Comparison of ENCODE assay signal across 29 mouse cellular contexts in genomic region chr9:75553719-75554118, GRCm38 (mm10). TPM values are rescaled to one million over a fixed set of nuclear protein-coding genes. Genes with fewer than 3 reads are reported as not detected.
DNase-seq lines count a peak whose midpoint lies in the region; ATAC-seq and TF ChIP-seq lines count a peak whose summit lies in the region.
"Had no signal": no experiment of that assay in that cellular context is flagged by ENCODE, and none has a peak within 500 bp of the region (broad histone marks: within the 10 kb centered on the region; RNA-seq: fewer than 3 reads in every experiment).

No protein-coding gene starts in this region.

- H3K4me2 ChIP-seq in lung, postnatal 0 days (replicated peaks; ENCODE audit: low read depth, low read length): no peak overlapping the region
- H3K4me2 ChIP-seq: forebrain, embryonic 13.5 days; hindbrain, embryonic 15.5 days; liver, embryonic 12.5 days; midbrain, embryonic 15.5 days; neural tube, embryonic 15.5 days; stomach, embryonic 15.5 days had no signal

- TF ChIP-seq EP300 in lung, postnatal 0 days (IDR thresholded peaks at IDR 0.05): no peak

- TF ChIP-seq CTCF in lung, postnatal 0 days (IDR thresholded peaks at IDR 0.05): no peak
- TF ChIP-seq CTCF in lung, adult 2 months (IDR thresholded peaks at IDR 0.05; ENCODE audit: insufficient read depth, low read length): no peak
- TF ChIP-seq CTCF in G1E (IDR thresholded peaks at IDR 0.05; ENCODE audit: low read depth, low read length): no peak

- peak; percentile 67 for ATAC-seq in lung, postnatal 0 days
- ATAC-seq in G1E (ENCODE audit: extremely low read depth, insufficient number of reproducible peaks, low FRiP score, poor library complexity, severe bottlenecking): 0 out of 2 replicates have a peak, but pooled peaks have one; percentile 11
- no peak for ATAC-seq in CD4-positive, CD25-positive, alpha-beta regulatory T cell, adult 4 months
- ATAC-seq: forebrain, embryonic 13.5 days; inflammation-experienced regulatory T-cells, adult 6 months; liver, embryonic 12.5 days; liver, postnatal 0 days; midbrain, embryonic 15.5 days had no signal

- no peak overlapping the region for H3K27ac ChIP-seq in lung, postnatal 0 days (ENCODE audit: low read length)
- peak overlapping the region; percentile 36; the same call in 1 of the 2 replicates for H3K27ac ChIP-seq in brown adipose tissue, adult 24 weeks (replicated peaks; ENCODE audit: low read depth, low read length)
- no peak overlapping the region for H3K27ac ChIP-seq in midbrain, embryonic 10.5 days (replicated peaks)
- H3K27ac ChIP-seq: forebrain, embryonic 13.5 days; hindbrain, embryonic 10.5 days; hindbrain, embryonic 15.5 days; kidney, postnatal 0 days; liver, embryonic 12.5 days; macrophage; midbrain, embryonic 15.5 days; neural tube, embryonic 15.5 days; stomach, embryonic 15.5 days had no signal

- H3K4me1 ChIP-seq in lung, postnatal 0 days (ENCODE audit: insufficient read depth, low read depth, low read length): peaks cover 25% of the 10 kb centered on the region; the same call in 1 of the 2 replicates
- peaks cover 34% of the 10 kb centered on the region for H3K4me1 ChIP-seq in lung, adult 2 months (ENCODE audit: control insufficient read depth, insufficient read depth, low read length)
- H3K4me1 ChIP-seq in G1E (ENCODE audit: insufficient read depth, low read depth, low read length): peaks cover 51% of the 10 kb centered on the region
- peaks cover 27% of the 10 kb centered on the region for H3K4me1 ChIP-seq in brown adipose tissue, adult 24 weeks (ENCODE audit: control insufficient read depth, insufficient read depth, insufficient read length, low read length)
- H3K4me1 ChIP-seq in midbrain, embryonic 10.5 days: peaks cover 14% of the 10 kb centered on the region

- no peaks in the 10 kb centered on the region for H3K36me3 ChIP-seq in lung, postnatal 0 days (ENCODE audit: insufficient read depth, low read length)
- peaks cover 23% of the 10 kb centered on the region for H3K36me3 ChIP-seq in G1E (replicated peaks)
- H3K36me3 ChIP-seq in midbrain, embryonic 10.5 days: no peaks in the 10 kb centered on the region
- H3K36me3 ChIP-seq: hindbrain, embryonic 10.5 days; hindbrain, embryonic 15.5 days; liver, embryonic 12.5 days; midbrain, embryonic 15.5 days; neural tube, embryonic 15.5 days; stomach, embryonic 15.5 days had no signal

- no peak for TF ChIP-seq POLR2A in lung, adult 2 months (IDR thresholded peaks at IDR 0.05; ENCODE audit: borderline replicate concordance, extremely low read depth, low read depth, low read length)

- H3K9me3 ChIP-seq in lung, postnatal 0 days (ENCODE audit: low read length): no peaks in the 10 kb centered on the region
- no peaks in the 10 kb centered on the region for H3K9me3 ChIP-seq in G1E (replicated peaks)
- H3K9me3 ChIP-seq in midbrain, embryonic 10.5 days (replicated peaks): no peaks in the 10 kb centered on the region
- H3K9me3 ChIP-seq: hindbrain, embryonic 15.5 days; liver, embryonic 12.5 days; midbrain, embryonic 15.5 days; neural tube, embryonic 15.5 days; stomach, embryonic 15.5 days had no signal

- 55% methylated on average over 4 of the region's 4 CpGs for WGBS in lung, postnatal 0 days
- 40% methylated on average over 4 of the region's 4 CpGs for WGBS in lung, adult 2 months
- 81% methylated on average over 4 of the region's 4 CpGs for WGBS in midbrain, embryonic 10.5 days

- peak; percentile 26 for DNase-seq in lung, postnatal 0 days (ENCODE audit: low spot score)
- DNase-seq in lung, adult 2 months: no peak
- DNase-seq in G1E (ENCODE audit: low spot score): no peak
- no peak for DNase-seq in midbrain, embryonic 10.5 days (ENCODE audit: low spot score)
- DNase-seq in kidney, adult 9 months: no peak
- DNase-seq: adrenal gland, postnatal 25 days; cerebellum, adult 2 months; cerebellum, postnatal 14 days; gastrocnemius, postnatal 36 days; heart, postnatal 14 days; kidney, adult 2 months; kidney, postnatal 4 days; layer of hippocampus, postnatal 36 days; left cerebral cortex, postnatal 4 days; liver, postnatal 0 days; lung, postnatal 10 days; right cerebral cortex, adult 18-20 months had no signal

- no peaks in the 10 kb centered on the region for H3K27me3 ChIP-seq in lung, postnatal 0 days (replicated peaks; ENCODE audit: insufficient read depth, low read length)
- H3K27me3 ChIP-seq in G1E (ENCODE audit: insufficient read depth, low read length): no peaks in the 10 kb centered on the region
- H3K27me3 ChIP-seq in midbrain, embryonic 10.5 days (ENCODE audit: low read depth, poor library complexity, severe bottlenecking): no peaks in the 10 kb centered on the region
- H3K27me3 ChIP-seq: forebrain, embryonic 13.5 days; hindbrain, embryonic 15.5 days; liver, embryonic 12.5 days; midbrain, embryonic 15.5 days; neural tube, embryonic 15.5 days; stomach, embryonic 15.5 days had no signal

- H3K9ac ChIP-seq in lung, postnatal 0 days (replicated peaks; ENCODE audit: low read depth): no peak overlapping the region
- H3K9ac ChIP-seq: forebrain, embryonic 13.5 days; hindbrain, embryonic 15.5 days; liver, embryonic 12.5 days; liver, postnatal 0 days; midbrain, embryonic 15.5 days; neural tube, embryonic 15.5 days; stomach, embryonic 15.5 days had no signal

- no peak overlapping the region for H3K4me3 ChIP-seq in lung, postnatal 0 days (ENCODE audit: low read depth, low read length)
- H3K4me3 ChIP-seq in lung, adult 2 months (replicated peaks; ENCODE audit: extremely low read depth, low read depth, low read length): no peak overlapping the region
- no peak overlapping the region for H3K4me3 ChIP-seq in G1E (ENCODE audit: low read depth, low read length)
- H3K4me3 ChIP-seq in brown adipose tissue, adult 24 weeks (ENCODE audit: insufficient read depth, low read depth, low read length): no peak overlapping the region
- no peak overlapping the region for H3K4me3 ChIP-seq in midbrain, embryonic 10.5 days
- H3K4me3 ChIP-seq: forebrain, embryonic 13.5 days; hindbrain, embryonic 10.5 days; hindbrain, embryonic 15.5 days; liver, embryonic 12.5 days; midbrain, embryonic 15.5 days; neural tube, embryonic 15.5 days; stomach, embryonic 15.5 days had no signal

RNA-seq across cellular contexts. Expression of gene Tmod3, which starts 5.7 kb away (rescaled TPM):
- polyA plus RNA-seq in lung, postnatal 0 days (2015; fragmentation: Nextera tagmentation; extraction: Ambion mirVana): 183 and 213 TPM in 2 replicates
- 30.9 and 46.5 TPM in 2 replicates for polyA plus RNA-seq in lung, adult 2 months (2012; rRNA removed)
- total RNA-seq in G1E (2014; fragmentation: Nextera tagmentation) (115 and 123 TPM in 2 replicates), G1E (2017) (118 and 136 TPM in 2 replicates)
- polyA plus RNA-seq in G1E (2012): 10.9 and 11.3 TPM in 2 replicates
- 27.3 and 29.6 TPM in 2 replicates for polyA plus RNA-seq in brown adipose tissue, adult 24 weeks (2012; ENCODE audit: insufficient read depth, insufficient read length, missing spikeins)
- polyA plus RNA-seq in midbrain, embryonic 10.5 days (2016; fragmentation: Nextera tagmentation; extraction: Ambion mirVana): 90.8 and 95.5 TPM in 2 replicates
- polyA plus RNA-seq in CD4-positive, CD25-positive, alpha-beta regulatory T cell, adult 4 months (2017; shearing (Covaris generic)): 100 to 1,000 TPM; 147 to 187 TPM

RNA-seq across cellular contexts. Expression of gene Tmod2, which starts 57.4 kb away (rescaled TPM):
- polyA plus RNA-seq in lung, postnatal 0 days (2015; fragmentation: Nextera tagmentation; extraction: Ambion mirVana): 10.6 and 11.3 TPM in 2 replicates
- polyA plus RNA-seq in lung, adult 2 months (2012; rRNA removed): 3.3 and 7.6 TPM in 2 replicates
- total RNA-seq in G1E (2014; fragmentation: Nextera tagmentation) (not detected in 2 replicates), G1E (2017) (0.17 and 0.38 TPM in 2 replicates)
- polyA plus RNA-seq in G1E (2012): not detected in 2 replicates
- 1.9 and 2.0 TPM in 2 replicates for polyA plus RNA-seq in brown adipose tissue, adult 24 weeks (2012; ENCODE audit: insufficient read depth, insufficient read length, missing spikeins)
- 39.1 and 52.2 TPM in 2 replicates for polyA plus RNA-seq in midbrain, embryonic 10.5 days (2016; fragmentation: Nextera tagmentation; extraction: Ambion mirVana)
- under 1 TPM in 1 of 2 experiments, not detected in 1; 0.29 TPM for polyA plus RNA-seq in CD4-positive, CD25-positive, alpha-beta regulatory T cell, adult 4 months (2017; shearing (Covaris generic))
- polyA plus RNA-seq: macrophage had no signal
